Mouse (Mus musculus): Measurements from ENCODE around the gene Rnf214. TPM values are rescaled to one million over a fixed set of nuclear protein-coding genes. Genes with fewer than 3 reads are reported as not detected.

Gene Rnf214
- polyA plus RNA-seq (2012; rRNA removed) = 43.9 and 47.3 TPM in 2 replicates

DNA sequence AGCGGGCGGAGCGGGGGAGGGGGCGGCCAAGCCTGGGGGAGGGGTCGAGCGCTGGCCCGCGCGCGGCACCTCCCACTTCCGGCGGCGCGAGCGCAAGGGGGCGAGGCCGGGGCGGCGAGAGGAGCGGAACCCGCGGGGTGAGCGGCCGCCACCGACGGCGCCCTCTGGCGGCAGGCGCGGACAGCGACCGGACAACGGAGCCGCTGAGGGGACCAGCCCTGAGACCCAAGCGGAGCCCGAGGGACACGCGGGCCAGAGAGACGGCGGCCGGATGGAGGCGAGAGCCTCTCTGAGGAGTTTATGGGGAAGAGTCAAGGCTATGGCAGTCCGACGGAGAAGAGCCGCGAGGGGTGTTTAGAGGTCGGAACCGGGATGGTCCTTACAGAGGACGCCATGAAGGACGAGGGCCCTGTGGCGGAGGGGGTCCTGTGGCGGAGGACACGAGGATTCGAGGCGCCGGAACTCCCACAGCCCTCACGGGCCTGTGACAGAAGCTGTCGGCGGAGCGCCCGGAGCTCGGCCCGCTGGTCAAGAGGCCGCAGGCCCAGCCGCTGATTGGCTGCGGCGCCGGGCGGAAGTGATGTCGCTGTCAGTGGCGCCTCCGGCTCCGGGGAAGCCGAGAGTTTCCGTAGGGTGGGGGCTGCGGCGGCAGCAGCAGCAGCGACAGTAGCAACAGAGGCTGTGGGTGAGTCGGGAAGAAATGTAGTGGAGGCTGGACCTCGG is at the start of gene Rnf214, which contains the start of gene Pcsk7:
Gene Rnf214, minus strand, starts transcription at position 557 of the 723 bp plus-strand sequence.
Gene Pcsk7, plus strand, starts transcription at position 143 of the 723 bp plus-strand sequence.
- peak; percentile 80 to 90 for DNase-seq (ENCODE audit: extremely low spot score in 1 of 2, low spot score in 1 of 2)

- DNase-seq (ENCODE audit: extremely low spot score in 1 of 2, low spot score in 1 of 2) = peak; percentile 83 to 92
Observed at GRCm38 (mm10) chr9:45955107-45955963, 48.6 kb upstream of the Rnf214 start, which contains the start of gene Sidt2. TSS of gene Sidt2 (minus strand) at chr9:45955258.

GRCm38 (mm10) chr9:45954294-45955106 is 47.8 kb upstream of the Rnf214 start:
- peak; percentile 34 to 39 for DNase-seq (ENCODE audit: extremely low spot score in 1 of 2, low spot score in 1 of 2)

- no peak for DNase-seq (ENCODE audit: extremely low spot score in 1 of 2, low spot score in 1 of 2)
Observed at GRCm38 (mm10) chr9:45953511-45954293, 47.0 kb upstream of the Rnf214 start.

- DNase-seq (ENCODE audit: extremely low spot score in 1 of 2, low spot score in 1 of 2) = no peak
Observed at GRCm38 (mm10) chr9:45952890-45953289, 46.2 kb upstream of the Rnf214 start.

GRCm38 (mm10) chr9:45952057-45952456 is 45.3 kb upstream of the Rnf214 start:
- DNase-seq (ENCODE audit: extremely low spot score in 1 of 2, low spot score in 1 of 2) = no peak

DNA sequence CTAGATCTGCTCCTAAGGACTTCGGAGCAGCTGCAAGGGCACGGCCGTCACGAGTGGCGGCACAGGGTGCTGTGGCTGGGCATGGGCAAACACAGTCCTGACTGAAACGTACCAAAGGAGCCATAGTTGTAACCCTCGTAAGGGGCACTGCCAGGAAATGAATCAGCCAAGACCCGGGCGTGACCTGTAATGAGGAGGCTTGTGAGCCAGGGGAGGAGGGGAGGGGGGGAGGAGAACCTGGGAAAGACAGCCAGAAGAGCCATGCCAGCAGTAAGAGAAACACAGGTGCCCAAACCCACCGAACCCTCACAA is 40.1 kb upstream of the Rnf214 start:
- DNase-seq (ENCODE audit: extremely low spot score in 1 of 2, low spot score in 1 of 2) = no peak

DNA sequence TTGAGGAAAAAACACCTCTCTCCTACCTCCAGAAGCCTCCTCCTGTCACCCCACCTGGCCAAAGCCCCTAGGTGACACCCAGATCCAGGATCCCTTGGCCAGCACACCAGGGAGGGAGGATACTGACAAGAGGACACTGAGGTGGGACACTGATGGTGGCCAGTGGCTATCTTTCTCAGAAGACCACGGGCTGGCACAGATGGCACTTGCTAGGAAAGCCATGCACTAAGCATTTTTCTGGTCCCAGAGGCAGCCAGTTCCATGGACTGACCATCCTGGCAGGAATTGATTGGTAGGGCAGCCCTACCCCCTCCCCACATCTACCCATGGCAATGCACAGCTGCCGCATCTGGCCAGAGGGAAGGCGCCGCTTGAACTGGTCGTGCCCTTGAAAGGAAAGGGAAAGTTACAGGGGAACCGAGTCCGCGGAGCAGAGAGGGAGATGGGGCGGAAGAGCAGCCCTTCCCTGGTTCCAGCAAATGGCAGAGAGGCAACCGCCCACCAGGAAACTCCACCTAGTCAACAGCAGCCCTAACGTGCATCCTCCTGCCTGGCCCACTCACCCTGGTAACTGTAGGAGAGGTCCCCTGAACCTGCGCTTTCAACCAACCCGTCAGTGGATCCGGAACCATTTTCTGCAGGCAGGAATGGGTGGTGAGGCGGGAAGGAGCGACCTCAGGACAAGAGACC is 39.6 kb upstream of the Rnf214 start:
- no peak for DNase-seq (ENCODE audit: extremely low spot score in 1 of 2, low spot score in 1 of 2)

DNA sequence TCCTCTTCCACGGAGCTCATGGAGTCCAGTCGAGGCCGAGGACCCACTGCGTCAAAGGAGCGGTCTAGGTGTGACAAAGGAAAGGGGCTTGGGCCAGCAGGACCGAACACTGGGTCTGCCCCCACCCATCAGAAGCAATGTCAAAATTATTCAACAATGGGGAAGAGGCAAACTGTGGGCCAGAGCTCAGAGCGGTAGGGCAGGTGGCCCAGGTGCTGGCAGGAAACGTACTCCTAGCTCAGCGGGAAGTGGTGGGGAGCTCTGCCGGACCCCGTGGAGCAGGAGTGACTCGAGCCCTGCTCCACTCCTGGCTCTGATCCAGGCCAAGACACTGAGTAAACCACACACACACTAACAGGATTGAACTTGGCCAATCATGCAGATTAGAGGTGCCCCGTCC is 39.0 kb upstream of the Rnf214 start:
- DNase-seq (ENCODE audit: extremely low spot score in 1 of 2, low spot score in 1 of 2) = no peak

GRCm38 (mm10) chr9:45944506-45945400 is 38.0 kb upstream of the Rnf214 start:
- DNase-seq (ENCODE audit: extremely low spot score in 1 of 2, low spot score in 1 of 2) = no peak

GRCm38 (mm10) chr9:45943628-45944505 is 37.2 kb upstream of the Rnf214 start:
- no peak for DNase-seq (ENCODE audit: extremely low spot score in 1 of 2, low spot score in 1 of 2)

- no peak for DNase-seq (ENCODE audit: extremely low spot score in 1 of 2, low spot score in 1 of 2)
Observed at GRCm38 (mm10) chr9:45942916-45943315, 36.2 kb upstream of the Rnf214 start.

- no peak for DNase-seq (ENCODE audit: extremely low spot score in 1 of 2, low spot score in 1 of 2)
Observed at GRCm38 (mm10) chr9:45942464-45942863, 35.8 kb upstream of the Rnf214 start.

DNA sequence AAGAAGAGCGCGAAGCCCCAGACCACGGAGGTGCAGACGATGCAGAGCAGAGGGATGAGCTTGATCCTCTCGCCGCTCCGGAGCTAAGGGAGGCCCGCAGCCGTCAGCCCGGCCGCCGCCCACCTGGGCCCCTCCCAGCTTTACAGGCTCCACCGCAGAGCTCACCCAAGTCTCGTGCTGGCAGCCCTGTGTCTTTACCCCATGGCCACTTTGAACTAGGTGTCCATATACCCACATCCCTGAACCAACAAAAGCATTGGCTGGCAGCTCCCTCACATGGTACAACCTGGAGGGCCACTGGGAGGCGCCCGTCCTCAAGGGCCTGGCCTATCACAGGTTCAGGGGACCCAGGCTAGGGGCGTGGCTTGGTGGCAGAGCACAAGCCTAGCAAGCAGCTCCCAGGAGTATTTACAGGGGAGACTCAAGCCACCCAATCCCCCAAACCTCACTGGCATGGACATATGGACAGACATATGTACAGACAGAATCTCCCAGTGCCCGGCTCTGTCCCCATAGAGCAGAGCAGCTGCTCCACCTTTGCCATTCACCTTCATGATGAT is 34.7 kb upstream of the Rnf214 start:
- DNase-seq (ENCODE audit: extremely low spot score in 1 of 2, low spot score in 1 of 2) = no peak

GRCm38 (mm10) chr9:45939794-45940193 is 33.1 kb upstream of the Rnf214 start:
- DNase-seq (ENCODE audit: extremely low spot score in 1 of 2, low spot score in 1 of 2) = no peak

DNA sequence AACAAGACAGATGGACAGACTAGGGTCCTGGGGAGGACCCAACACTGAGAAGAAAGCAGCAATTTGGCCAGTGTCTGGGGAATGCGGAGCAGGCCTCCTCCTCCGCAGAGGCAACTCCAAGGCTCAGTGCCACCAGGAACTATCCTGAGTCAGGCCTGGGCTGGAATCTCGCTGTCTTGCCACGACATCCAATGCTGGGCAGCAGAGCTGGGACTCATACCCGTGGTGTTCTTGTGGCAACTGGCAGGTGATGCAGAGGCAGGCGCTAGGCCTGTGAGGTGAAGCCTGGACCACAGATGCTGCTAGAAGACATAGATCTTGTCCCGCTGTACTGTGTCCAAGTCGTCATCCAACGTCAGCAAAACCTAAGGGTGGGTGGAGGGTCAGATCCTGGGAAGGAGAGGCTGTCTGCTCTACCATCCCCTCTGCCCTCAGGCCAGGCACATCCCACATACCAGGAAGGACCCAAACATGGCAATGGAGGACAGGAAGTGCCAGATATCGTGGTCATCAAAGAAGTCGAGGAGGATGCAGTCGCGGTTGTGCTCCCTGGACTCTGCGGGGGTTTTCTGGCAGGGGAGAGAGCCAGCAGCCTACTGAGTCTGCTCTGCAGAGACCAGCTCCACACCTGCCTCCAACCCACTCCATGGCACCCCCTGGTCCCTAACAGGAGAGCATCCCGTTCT is 32.4 kb upstream of the Rnf214 start:
- DNase-seq (ENCODE audit: extremely low spot score in 1 of 2, low spot score in 1 of 2) = no peak

DNA sequence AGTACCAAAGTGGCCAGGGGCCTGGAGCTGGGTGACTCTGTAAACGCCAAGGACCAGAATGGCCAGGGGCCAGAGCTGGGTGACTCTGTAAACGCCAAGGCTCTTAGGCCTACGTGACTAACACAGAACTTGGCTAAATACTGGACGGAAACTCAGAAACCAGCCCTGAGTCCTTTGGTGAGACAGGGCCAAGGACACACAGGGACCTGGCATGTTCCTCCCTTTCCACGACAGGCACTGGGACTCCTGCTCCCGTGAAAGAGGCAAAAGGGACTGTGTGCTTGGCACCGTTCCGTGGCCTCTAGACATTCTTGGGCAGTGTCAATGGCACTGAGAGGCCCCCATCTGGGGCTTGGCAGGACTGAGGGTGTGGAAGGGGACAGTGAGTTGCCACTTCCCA is 31.4 kb upstream of the Rnf214 start:
- no peak for DNase-seq (ENCODE audit: extremely low spot score in 1 of 2, low spot score in 1 of 2)

Measured in frontal cortex, adult 2 months (tissue).